Mouse (Mus musculus) adrenal gland, adult 2 months (tissue): ENCODE results near the gene Adam22. TPM values are rescaled to one million over a fixed set of nuclear protein-coding genes. Genes with fewer than 3 reads are reported as not detected.

Experiments
- DNase-seq: peaks from one replicate; pipeline ENCODE4 v3.0.0; 2021
- long read RNA-seq: library from polyadenylated mRNA; stranded (forward); transcript quantifications from one replicate; pipeline ENCODE4 v2.0.0, GENCODE M21; 2021
- polyA plus RNA-seq: library from polyadenylated mRNA; depleted of rRNA; stranded (reverse); fragments of >200 nt; gene quantifications from 2 replicates; pipeline ENCODE4 v1.2.3, GENCODE M21; 2012; rRNA removed
- total RNA-seq, 2 experiments: library from RNA; stranded (reverse); gene quantifications; 2 replicates each; pipeline ENCODE4 v1.2.3; 2021

Gene Adam22
- total RNA-seq (1 to 10 TPM; 2.5 to 3.9 TPM), polyA plus RNA-seq (0.37 and 0.95 TPM in 2 replicates)
- long read RNA-seq: 0 reads

DNA sequence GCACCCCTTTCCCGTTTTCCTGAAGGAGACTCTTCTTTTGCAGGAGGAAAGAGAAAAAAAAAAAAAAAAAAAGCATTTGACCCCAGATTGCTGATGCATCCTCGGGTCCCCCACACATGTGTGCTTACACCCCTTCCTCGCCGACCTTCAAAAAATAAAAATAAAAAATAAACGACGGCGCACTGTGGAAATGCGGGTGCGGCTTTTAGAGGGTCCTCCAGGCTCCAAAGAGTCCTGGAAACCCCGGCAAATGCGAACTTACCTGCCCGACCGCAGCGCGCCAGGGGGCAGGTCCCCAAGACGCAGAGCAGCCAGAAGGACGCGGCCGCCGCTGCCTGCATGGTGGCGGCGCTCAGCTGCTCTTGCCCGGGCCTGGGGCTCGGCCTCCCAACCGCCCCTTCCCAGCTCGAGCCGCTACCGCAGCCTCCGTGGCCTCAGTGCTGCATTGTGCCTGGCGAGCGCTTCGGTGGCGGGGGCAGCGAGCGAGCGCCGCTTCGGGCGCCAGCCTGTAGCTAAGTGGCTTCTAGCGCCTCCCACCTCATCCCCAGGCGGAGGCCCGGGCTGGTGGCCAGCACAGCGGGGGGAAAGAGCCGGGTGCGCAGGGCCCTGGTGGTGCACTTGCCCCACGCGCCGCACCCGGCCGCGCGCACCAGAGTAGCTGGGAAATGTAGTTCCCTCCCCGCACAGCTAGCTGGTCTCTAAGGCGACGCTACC lies at the start of gene Adam22:
Gene Adam22 (minus strand): TSS at position 547 of the 714 bp plus-strand sequence.
- peak; percentile 79 for DNase-seq

DNA sequence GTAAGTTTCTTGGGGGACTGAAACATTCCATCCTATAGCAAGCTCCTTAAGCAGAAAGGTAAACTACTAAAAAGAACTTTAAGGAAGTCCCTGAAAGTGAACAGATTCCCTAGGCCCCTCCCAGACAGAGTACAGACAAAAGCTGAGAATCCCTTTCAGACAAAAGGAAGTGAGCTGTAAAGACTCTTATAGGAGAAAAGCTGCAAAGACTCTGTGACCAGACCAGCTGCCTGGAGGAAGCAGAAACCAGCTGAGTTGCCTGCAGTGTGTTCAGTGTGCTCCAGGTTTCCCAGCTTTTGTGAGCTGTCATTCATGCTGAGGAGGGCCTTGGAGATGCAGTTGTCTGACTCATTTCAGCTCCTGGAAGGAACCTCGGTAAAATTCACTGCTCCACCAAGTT lies 49.5 kb upstream of the Adam22 start:
- no peak for DNase-seq

DNA sequence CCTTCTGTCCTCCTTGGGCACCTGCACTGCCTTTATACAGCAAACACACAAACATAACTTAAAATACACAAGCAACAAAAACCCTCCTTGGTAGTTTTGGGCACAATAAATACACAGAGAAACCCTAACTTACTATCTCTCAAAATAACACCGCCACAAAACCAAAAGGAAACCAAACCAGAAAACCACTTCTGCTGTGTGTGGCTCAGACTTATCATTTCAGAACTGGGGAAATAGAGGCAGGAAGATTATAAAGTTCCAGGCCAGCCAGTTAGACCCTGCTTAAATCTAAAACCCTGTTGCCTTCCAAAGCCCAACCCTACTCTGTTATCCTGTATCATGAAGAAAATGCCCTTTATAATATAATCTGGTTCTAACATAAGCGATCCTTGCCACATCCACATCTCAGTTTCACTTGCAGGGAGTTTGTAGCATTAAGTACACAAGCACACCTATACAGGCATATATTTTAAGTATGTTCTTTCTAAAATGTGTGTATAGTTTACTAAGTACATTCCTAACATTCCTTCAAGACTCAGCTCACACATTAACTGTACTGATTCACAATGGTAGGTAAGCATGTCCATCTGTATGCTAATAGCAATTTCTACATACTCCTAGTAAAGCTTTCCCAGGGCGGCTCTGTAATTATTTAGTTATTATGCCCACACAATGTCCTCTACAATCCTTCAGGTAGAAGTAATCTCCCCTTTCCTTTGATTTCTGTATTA lies 48.9 kb upstream of the Adam22 start:
- DNase-seq: no peak

DNA sequence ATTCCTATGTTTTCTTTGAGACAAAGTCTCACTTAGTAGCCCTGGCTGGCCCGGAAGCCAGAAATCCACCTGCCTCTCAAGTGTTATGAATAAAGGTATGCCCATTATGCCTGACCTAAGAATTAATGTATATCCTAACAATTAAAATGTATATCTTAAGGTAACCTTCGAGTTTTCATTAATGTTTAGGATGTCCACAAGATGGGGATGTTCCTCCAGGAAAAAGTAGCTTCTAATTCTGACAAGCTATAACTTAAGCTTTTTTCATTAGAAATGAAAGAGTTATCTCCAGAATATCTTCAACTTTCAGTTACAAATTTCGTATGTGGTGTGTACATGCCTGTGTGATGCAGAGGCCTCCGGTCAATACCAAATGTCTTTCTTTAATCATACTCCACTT lies 40.8 kb upstream of the Adam22 start:
- DNase-seq: no peak

DNA sequence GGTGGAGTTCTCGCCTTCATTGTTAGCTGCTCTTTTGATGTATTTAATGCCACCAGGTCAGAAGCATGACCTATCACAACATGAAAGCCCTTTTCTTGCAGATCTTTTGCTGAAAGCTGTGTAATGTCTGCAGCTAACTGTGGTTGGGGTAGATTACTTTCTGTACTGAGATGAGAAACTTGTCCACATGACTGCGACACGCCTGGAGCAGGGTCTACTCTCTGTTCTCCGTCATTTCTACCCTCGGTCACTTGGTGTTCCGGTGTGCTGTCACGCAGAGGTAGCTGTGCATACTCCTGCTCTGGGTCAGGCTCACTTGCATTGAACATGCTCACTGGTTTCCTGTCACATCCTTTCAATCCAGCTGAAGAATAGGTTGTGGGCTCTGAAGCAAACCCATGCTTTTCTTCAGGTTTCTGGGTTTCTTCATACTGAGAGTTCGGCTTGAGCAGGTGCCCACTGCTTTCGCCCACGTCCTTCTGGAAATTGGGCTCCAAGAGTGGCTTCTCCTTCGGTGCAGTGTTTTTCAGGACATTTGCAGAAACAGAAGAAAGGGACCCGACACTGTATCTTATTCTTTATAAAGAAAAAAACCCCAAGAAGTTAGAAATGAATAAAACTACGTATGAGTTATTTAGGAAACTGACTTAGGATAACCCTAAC lies 29.8 kb upstream of the Adam22 start:
- no peak for DNase-seq

DNA sequence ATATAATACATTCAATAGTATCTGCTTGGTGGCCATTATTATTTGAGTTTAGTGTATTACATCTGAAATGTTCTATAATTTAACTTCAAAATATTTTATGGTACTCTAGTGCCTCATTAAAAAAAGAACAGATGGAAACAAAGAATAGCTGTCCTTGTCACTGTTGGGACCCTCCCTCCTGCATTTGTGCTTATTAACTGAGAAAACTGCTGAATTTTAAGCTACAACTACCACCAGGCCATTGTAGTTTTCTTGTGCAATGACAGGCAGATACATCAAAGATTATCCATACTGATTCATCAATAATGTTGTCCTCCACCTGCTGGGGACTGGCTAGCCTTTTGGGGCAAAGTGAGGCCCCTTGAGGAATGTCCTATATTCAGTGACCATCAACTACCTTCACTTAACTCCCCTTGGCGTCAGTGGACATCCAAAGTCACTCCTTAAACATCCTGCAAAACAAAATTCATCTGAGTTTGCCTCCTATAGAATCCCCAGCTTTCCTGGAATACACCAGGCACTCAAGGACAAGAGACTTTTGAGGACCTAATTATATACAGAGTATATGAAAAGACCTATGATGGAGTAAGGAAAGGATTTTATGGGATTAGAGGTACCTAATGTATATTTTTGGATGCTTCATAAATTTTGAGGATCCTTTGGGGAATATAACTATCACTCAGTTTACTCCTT lies 26.1 kb upstream of the Adam22 start:
- no peak for DNase-seq

DNA sequence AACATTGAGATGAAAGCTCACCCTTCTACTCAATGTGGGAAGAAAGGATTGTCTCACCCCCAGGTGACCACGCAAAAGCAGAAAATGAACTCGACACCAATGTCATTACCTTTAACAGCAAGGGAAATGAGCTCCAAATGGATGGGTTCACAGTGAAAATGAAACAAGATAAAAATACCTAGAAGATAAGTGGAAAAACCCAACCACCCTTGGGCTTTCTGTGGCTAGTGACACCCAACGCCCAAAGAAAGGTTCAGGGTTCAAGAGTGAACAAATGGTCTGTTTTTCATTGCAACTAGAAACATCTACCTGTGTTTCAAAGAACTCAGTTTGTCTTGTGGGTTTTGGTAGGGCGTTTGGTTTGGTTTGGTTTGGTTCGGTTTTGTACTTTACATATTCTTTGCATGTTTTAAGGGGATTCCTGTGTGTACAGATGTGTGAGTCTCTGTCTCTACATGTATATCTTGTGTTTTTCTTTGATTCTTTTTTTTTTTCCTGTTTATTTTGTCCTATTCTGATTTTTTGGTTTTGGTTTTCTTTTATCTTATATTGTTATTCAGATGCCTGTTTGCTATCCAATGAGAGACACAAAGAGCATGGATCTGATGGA lies 6.4 kb upstream of the Adam22 start:
- DNase-seq: no peak

DNA sequence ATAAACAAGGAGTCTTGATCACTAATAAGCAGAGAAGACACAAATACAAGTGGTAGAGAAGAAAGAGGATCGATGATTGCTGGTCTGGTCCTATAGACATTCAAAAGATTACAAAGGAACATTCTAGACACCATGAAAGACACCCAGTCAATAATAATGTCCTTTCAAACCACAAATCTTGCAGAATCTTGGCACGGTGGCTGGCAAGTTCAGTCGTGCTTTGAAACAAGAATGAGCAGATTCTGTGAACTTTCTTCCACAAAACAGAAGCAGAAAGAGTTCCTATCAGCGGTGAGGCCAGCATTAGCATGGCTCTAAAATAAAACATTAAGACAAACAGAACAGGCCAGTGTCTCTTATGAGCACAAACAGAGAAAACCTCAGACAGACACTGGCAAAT lies 5.5 kb upstream of the Adam22 start:
- DNase-seq: no peak

DNA sequence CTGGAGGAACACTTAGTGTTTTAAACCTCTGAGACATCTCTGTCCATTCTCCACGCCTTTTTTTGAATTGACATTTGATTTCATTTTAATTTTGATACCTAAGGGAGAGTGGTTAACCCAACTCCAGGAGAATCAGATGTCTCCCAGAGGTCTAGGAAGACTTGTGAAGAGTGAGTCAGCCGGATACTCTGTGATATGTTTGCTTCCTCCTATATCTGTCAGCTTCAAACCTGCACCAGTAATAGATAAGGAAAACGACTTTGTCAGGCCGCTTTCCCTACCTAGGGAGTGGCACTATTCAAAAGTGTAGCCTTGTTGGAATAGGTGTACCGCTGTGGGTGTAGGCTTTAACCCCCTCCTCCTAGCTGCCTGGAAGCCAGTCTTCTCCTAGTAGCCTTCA lies 821 bp upstream of the Adam22 start:
- no peak for DNase-seq

DNA sequence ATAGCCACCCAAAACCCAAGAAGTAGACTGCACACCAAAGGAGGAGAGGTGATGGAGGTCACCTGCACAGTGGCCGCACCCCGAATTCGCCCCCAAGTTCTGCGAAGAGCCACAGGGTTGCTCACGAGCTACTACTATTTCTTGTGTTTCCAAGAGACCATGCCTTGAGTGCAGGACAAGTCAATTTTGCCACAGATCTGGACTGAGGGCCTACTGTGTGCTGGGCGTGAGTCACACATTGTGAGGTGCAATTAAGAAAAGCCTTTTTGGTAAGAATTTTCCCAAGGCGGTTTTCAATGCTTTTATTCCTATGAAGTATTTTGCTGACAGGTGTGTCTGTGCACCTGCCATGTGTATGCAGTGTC lies 350 bp upstream of the Adam22 start:
- DNase-seq: no peak

DNA sequence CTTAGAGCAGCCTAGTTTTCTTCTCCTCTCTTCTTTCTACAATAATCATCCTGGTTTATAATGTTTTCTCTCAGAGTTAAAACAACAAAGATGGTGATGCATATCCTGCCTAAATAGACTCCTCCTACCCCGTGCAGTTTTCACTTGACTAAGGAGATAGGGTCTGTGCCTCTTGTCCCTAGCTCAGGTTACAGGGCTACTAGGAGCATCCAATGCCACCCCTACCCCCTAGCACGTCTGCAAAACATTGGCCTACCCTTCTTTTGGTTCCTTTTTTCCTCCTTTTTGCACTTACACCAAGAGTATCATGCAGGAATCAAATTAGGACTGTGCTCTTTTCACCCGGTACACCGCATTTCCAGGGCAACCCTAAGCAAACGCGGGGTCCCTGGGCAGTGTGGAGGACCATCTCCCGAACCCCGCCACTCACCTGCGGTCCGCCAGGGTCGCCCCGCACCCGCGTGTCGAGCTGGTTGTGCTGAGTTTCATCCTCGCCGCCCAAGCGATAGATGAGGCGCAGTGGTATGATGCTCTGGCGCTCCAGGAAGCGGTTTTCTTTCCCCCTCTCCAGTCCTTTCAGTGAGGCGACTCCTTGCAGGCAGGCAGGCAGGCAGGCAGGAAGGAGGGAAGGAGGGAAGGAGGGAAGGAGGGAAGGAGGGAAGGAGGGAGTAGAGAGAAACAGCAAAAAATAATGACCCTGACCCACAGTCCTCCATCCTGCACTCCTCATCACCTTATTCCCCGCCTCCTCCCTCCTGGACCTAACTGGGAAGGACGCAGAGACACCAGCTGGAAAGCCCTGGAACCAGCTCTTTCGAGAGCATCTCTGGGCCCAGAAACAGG lies 968 bp downstream of the Adam22 start:
- no peak for DNase-seq

DNA sequence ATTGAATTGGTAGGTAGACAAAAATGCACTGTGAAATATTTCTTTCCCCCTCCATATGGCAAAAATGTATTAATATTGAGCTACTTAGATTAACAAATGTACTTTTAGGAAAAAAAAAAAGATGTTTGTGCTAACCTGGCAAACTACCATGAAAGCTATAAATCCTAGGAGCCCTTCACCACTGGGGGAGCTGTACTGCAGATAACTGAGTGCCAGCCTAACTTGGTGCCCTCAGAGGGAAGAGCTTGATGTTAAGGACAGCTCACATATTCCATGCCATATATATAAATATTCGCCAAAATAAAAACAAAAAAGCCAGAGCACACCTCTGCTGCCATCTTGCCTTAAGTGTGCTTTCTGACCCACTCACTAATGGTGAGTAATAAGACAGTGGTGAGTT lies 5.6 kb downstream of the Adam22 start:
- DNase-seq: no peak

DNA sequence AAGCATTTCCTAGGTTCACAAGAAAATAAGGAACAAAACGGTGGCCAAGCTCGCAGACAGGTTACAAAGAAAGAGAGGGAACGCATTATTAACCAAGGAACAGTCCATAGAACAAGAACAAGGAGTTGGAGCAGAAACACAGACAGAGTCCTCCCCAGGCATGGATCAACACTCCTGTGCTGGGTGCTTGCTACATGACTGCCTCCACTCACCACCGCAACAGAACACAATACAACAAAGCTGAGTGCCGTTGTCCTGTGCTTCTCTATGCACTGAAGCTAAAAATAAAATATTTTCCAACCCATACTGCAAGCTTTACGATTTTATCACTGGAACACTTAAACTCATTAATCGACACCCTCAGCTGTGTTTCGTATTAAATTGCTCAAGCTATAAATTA lies 10.3 kb downstream of the Adam22 start:
- DNase-seq: no peak

DNA sequence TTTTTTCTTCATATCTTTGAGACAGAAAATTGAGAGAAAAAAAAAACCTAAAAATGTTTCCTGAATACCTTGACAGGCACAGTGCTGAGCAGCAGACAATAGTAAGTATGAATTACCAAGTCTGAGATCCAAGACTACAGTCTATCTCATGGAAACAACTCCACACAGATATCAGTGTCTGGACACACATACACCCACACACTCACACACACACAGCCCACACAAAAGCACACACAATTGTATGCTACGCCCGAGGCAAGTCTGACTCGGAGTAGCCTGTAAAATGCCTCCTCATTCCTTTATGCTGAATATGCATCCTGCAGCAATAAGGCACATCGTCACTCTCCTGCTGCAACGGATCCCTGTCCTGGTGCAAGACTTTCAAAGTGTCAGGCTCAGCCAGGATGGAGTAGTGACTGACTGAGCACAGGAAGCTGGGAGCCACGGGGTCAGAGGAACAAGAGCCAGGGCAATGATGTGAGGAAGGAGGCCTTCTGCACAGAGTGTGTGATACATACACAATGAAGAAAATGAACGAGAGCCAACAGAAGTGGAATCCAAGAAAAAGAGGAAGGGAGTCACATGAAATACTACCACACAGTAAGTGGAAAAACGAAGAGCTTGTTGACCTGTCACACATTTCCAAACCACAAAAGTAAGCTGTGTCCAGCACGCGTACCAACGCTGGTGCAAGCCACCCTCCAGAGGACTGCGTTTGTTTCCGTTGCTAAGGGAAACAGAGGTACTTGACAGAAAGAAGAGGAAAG lies 10.9 kb downstream of the Adam22 start:
- no peak for DNase-seq

DNA sequence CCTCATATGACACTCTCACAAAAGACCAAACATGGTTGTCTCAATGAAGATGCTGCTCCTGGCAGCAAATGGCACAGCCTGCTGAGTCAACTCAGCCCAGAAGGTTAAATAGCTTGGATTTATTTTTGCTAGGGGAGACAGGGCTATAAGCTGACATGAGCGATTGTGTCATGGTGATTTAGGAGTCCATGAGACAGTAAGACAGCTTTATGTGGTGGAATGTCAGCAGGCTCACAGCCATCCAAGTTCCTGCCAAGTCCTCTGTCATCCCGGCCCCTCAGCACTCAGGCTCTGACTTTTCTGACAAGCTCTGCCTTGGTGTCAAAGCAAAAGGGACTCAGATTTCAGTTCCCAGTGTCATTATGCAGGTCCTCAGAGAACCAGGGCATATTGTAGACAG lies 11.6 kb downstream of the Adam22 start:
- DNase-seq: peak; percentile 79

DNA sequence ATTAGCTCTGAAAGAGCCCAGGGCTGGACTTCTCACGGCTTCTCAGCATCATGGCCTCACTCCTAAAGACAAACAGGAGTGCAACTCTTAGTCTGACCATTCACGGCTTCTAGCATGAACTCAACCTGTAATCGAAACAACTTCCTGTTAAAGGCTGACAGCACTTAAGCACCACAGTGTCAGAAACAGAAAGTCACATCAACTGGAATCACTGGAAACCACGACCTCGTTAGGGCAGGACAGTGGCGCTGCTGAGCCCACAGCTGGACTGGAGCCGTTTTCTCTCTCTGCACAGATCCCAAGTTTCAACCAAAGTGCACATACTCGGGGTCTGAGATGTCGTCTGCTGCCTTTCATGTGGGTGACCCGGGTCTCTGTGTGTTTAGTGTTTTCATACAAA lies 18.4 kb downstream of the Adam22 start:
- no peak for DNase-seq

DNA sequence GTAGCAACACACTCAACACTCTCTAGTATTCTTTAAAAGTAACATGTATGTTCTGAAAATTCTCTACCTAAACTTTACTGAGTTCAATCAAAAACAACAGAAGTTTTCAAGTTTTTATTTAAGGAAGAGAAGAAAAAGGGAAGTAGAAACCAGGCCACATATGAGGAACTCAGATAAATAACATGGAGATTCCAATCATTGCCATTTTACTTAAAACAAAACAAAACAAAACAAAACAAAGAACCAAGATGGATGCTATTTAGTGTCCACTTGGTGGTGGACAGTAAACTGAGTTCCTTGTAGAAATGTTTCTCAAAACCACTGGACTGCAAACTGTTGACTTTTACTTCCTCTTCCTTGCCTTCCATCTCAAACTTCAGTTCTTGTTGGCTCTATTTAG lies 21.6 kb downstream of the Adam22 start:
- DNase-seq: no peak

DNA sequence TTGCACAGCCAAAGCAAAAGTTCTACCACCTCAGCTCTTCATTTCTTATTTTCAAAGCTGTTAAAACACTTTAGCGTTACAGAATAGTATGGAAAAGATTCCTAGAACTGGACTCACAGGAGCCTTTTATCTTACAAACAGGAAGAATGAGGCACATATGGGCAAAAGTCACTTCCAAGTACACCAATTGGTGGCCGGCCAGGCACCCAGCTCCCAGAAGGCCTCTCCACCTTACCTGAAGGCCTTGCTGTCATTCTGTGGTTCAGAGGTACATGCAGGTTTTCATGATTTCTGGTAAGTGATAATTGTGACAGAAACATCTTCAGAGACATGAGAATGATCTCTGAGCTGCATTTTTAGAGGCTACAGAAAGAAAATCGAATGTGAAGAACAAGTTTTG lies 24.7 kb downstream of the Adam22 start:
- DNase-seq: no peak

DNA sequence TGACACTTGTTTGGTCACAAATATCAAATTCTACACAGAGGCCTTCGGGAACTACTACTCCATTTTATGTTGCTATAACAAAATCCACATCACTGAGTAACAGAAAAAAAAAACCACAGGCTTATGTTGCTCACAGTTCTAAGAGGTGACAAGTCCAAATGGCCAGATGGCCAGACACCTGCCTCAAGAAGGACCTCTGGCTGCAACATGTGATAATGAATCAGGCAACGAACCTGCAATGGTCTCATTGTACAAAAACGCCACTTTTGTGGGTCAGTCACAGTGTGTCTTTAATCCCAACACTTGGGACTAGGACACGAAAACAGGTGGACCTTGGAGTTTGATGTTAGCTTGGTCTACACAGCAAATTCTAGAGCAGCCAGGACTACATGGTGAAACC lies 26.3 kb downstream of the Adam22 start:
- DNase-seq: no peak

DNA sequence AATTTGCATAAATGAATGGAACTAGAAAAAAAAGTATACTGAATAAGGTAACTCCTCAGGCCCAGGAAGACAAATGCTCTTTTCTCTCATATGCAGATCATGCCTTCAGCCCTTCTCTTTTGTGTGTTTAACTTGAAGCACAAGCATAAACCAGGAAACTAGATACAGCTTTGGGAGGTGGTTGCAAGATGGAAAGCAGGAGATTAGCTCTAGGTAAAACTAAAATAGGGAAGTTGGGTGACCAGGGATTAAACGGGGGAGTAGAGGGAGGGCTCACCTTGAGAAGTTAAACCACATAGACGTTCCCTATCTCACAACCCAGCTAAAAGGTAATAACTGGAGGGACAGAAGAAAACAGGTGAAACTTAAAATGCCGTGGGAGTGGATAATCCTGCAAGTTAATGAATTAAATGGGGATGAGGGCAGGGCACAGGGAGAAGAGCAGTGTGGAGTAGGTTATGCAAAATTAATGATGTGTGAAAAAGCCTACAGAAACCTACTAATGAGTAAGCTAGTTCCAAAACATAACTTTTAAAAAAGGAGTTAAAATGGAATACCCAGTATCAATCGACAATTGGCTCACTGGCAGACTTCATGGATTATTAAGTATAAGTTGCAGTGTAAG lies 40.2 kb downstream of the Adam22 start:
- no peak for DNase-seq
